Mouse (Mus musculus): ENCODE results near the gene Rnf220.

The Rnf220 gene

GRCm38 (mm10) chr4:117379803-117380557 is 116.9 kb downstream of the Rnf220 start:
- no peak for DNase-seq (ENCODE audit: low spot score)

- DNase-seq (ENCODE audit: low spot score): no peak
Measured at GRCm38 (mm10) chr4:117374078-117374540, 122.7 kb downstream of the Rnf220 start.

DNA sequence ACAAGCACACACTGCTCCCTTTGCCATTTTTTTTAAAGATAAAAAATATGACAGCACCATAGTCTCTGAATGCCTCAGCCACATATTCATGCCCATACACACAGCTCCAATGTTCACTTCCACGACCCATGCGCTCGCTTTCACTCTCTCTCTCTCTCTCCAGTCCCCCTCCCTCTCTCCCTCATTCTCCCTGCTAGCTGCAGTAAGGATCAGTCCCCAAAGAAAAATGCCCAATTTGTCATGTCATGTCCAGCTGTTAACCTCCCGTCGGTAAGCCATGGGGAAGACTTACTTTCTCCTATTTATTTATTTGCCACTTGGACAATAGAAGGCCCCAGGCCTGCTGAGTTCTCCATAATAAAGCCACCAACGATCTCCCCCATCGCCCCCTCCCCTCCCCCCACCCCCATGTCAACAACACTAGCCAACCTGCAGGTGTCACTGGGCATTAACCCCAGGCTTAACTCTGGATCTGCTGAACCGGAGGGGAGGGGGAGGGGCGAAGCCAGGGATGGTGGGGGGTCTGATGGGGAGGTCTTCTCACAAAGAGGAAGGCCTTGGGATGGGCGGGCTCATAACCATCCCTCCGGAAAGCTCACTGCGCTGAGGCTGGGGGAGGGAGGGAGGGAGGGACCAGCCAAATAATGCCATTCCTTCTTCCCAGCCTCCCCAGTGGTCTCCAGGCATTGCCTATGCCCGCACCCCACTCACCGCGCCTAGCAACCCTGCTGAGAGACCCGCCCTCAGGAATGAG is 123.4 kb downstream of the Rnf220 start:
- no peak for DNase-seq (ENCODE audit: low spot score)

- no peak for DNase-seq (ENCODE audit: low spot score)
Measured at GRCm38 (mm10) chr4:117371896-117372295, 125.0 kb downstream of the Rnf220 start.

GRCm38 (mm10) chr4:117370354-117370753 is 126.5 kb downstream of the Rnf220 start:
- no peak for DNase-seq (ENCODE audit: low spot score)

GRCm38 (mm10) chr4:117369571-117369970 is 127.3 kb downstream of the Rnf220 start:
- no peak for DNase-seq (ENCODE audit: low spot score)

DNA sequence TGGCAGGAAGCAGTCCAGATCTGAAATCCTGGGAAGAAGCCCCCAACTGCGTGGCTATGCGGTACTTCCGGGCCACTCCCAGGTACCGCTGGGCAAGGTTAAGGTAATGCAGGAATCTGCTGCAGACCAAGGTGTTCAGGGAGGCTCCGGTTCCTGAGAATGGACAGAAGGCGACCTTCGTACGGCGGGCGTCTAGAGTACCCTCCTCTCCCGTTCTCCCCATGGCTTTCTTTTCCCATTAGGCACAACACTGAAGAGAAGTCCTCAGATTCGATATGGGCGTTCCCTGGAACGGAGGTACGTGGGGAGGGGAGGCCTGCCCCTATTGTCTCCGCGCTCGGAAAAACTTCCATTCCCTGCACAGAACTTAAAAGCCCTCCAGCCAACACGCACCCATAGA is 129.5 kb downstream of the Rnf220 start:
- no peak for DNase-seq (ENCODE audit: low spot score)

DNA sequence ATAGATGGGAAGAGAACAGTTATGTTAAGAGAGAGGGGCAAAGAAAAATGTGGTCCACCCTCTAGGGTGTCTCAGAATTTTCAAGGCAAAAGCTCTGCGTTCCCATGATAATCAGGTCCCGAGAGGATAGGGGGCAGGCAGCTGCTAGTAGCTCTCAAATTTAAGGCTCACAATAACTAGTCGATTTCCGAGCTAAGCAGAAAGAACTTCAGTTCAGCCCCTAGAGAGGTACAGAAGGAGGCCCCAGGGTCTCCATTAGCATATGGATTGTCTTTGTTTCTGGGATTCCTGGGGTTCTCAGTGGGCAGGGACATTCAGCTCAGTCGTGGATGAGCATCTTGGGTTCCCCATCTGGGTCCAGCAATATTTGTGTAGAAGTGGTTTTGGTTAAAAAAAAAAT is 134.8 kb downstream of the Rnf220 start:
- DNase-seq (ENCODE audit: low spot score): no peak

DNA sequence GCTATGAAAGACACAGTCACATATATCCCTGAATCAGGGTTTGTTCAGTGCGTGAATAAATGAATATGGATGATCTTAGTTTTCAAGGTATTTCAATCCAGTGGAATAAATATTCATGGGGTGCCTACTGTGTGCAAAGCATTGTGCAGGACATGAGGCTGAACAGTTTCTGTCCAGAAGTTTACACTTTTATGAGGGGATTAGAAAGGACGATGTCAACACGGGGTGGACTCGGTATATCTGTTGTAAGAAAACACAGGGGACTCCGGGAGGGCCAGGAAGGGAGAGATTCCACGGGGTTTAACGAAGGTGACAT is 135.3 kb downstream of the Rnf220 start:
- DNase-seq (ENCODE audit: low spot score): no peak

- no peak for DNase-seq (ENCODE audit: low spot score)
Measured at GRCm38 (mm10) chr4:117360713-117361557, 135.9 kb downstream of the Rnf220 start.

GRCm38 (mm10) chr4:117359803-117360382 is 137.0 kb downstream of the Rnf220 start:
- DNase-seq (ENCODE audit: low spot score): no peak

DNA sequence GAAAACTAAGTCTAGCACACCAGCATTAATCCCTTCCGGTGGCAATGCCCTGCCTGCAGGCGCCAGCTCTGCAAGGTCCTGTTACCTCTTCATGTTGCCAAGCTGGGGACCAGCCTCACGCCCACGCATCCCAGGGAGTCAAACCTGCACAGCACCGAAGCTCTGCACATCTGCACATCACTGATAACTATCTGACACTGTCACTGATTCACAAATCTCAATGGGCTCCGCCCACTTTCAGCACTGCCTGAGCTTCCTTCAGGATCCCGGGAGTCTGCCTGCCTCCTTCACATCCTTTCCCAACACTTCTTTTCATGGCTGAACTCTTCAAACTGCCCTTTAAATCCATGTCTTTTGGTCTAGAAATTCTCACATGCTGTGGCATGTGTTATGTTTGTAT is 138.9 kb downstream of the Rnf220 start:
- no peak for DNase-seq (ENCODE audit: low spot score)

- DNase-seq (ENCODE audit: low spot score): no peak
Measured at GRCm38 (mm10) chr4:117357104-117357503, 139.7 kb downstream of the Rnf220 start.

DNA sequence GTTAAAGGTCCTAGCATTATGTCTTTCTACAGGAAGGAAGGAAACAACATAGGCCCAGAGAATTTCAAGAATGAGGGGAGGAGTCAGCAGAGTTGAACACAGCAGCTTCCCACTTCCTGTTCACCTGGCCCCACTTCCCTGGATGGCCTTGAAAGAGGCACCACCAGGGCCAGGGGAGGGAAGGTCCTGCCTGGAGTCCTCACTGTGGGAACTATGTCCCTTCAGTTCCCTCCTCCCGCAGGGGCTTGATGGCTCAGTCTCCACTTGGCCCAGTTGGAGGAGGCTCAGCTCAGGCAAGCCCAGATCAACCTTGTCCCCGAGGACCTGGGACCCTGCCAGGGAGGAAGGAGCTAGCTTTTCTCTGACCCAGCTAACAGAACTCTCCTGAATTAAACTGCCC is 140.6 kb downstream of the Rnf220 start:
- DNase-seq (ENCODE audit: low spot score): peak; percentile 16

- DNase-seq (ENCODE audit: low spot score): no peak
Measured at GRCm38 (mm10) chr4:117354651-117355050, 142.2 kb downstream of the Rnf220 start.

- DNase-seq (ENCODE audit: low spot score): no peak
Measured at GRCm38 (mm10) chr4:117352957-117353356, 143.9 kb downstream of the Rnf220 start.

- DNase-seq (ENCODE audit: low spot score): no peak
Measured at GRCm38 (mm10) chr4:117352071-117352470, 144.8 kb downstream of the Rnf220 start.

DNA sequence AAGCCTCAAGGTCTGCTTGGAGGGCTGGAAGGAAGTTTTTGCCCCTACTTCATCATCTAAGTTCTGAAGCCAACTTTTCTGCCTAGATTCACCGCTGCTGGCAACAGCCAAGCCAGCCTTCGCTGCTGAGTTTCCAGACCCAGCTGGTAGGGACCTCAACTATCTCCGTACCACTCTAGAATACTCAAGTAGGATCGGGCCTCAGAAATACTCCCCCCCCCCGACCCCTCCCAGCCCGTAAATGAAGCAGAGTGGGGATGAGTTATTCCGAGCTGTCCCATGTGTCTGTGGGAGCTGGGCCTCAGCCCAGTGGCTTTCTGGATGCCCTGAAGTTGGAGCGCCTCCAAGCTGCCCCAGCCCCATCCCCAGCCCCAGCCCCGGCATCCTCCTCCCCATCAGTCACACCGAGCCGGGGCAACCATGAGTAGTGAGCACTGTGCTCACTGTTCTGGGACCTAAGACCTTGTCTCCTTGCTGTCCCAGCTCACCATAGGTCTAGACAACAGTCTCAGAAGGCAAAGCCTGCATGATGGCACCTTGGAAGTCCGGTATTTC is 146.6 kb downstream of the Rnf220 start:
- no peak for DNase-seq (ENCODE audit: low spot score)

- DNase-seq (ENCODE audit: low spot score): no peak
Measured at GRCm38 (mm10) chr4:117349327-117349726, 147.5 kb downstream of the Rnf220 start.

DNA sequence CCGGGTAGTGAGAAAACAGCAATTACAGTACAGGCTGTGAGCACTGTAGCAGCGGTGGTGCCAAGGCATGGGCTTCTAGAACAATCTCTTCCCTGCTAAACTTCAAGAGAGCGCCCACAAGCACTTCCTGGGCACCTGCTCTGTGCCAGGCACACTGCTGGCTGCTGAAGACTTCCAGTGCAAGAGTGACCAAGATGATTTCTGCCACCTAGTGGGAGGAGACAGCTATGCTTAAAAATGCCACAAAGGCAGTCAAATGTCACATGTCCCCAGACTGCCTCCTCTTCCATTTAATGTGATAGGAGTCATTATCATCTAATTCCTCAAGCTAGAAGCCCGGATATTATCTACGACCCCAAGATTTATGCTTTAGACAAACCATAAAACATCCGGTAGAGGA is 150.8 kb downstream of the Rnf220 start:
- no peak for DNase-seq (ENCODE audit: low spot score)

DNA sequence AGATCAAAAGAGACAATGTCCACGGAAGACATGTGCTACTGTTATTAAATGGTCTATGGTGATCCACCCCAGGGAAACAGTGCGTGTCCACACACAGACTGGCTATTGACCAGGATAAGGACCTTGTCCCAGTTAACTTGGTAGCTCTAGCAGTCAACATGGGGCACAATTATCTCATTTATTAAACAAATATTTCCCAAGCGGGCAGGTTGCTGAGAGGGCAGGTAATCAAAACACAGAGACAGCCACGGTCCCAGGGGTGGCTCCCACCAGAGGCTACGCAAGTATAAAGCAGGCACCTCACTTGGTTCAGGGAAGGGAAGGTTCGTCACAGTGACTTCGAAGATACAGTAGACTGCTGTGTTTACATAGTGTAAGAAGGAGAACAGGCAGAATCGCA is 153.5 kb downstream of the Rnf220 start:
- no peak for DNase-seq (ENCODE audit: low spot score)

DNA sequence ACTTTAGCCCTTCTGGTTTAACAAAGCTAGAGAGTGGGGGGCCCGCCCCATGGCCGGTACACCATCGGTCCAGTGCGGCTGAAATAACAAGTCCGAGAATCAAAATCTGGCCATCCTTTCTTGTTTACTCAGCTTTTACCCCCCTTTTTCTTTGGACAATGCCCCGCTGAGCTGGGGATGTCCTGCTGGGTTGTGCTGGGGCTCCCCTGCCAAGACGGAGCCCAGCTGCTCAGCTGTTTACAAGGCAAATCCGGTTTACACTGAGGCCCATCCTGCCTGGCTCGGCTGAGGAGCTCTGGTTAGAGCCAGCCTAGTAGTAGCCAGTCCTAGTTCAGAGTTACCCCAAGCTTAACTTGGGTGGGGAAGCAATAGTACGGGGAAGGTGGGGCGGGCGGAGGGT is 154.1 kb downstream of the Rnf220 start:
- no peak for DNase-seq (ENCODE audit: low spot score)

Measured in ovary, postnatal 36 days (tissue).